Mouse (Mus musculus): Measurements from ENCODE around the gene Accs.

GRCm38 (mm10) chr2:93783926-93784539 is 65.7 kb downstream of the Accs start:
- TF ChIP-seq FLI1 (IDR thresholded peaks at IDR 0.05; ENCODE audit: low read length) = no peak
- TF ChIP-seq GATA1 (IDR thresholded peaks at IDR 0.05; ENCODE audit: borderline replicate concordance, low read length) = no peak

All from megakaryocyte, embryonic 14.5 days (primary cell).